Mouse (Mus musculus): Measurements from ENCODE around the gene Acly.
A peak's percentile ranks its signal among the peaks of the same experiment; 100 is the strongest.

GRCm38 (mm10) chr11:100490951-100491350 lies 36.8 kb downstream of the Acly start:
- TF ChIP-seq CTCF (conservative IDR thresholded peaks at IDR 0.05; ENCODE audit: low read length), result peak; percentile 42
- no peak for TF ChIP-seq NANOG (IDR thresholded peaks at IDR 0.05; ENCODE audit: borderline replicate concordance, low read length)
